Comparison of ENCODE assay signal across 23 mouse cellular contexts in the genomic region with DNA sequence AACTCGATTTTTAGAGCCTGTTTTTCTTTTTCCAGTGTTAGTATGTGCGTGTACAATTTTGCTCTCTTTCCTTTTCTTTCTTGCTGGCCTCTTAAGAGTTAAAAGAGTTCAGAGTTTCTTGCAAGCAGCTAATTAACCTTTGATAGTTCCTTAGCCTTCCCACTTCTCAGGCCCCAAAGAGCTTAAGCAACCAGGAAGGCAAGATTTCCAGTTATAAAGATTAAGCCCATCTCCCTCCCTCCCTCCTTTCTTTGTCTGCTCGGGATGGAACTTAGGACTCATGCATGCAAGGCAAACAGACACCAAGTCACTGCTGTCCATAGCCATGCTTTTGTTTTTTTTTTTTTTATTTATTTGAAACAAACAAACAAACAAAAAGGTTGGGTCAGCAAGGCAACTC.
"Had no signal": no experiment of that assay in that cellular context is flagged by ENCODE, and none has a peak within 500 bp of the region (broad histone marks: within the 10 kb centered on the region; RNA-seq: fewer than 3 reads in every experiment).

No protein-coding gene starts in this region.

- H3K4me1 ChIP-seq: hindbrain, embryonic 13.5 days; hindbrain, embryonic 15.5 days; limb, embryonic 15.5 days; liver, embryonic 12.5 days had no signal

- H3K36me3 ChIP-seq: heart, embryonic 15.5 days; limb, embryonic 13.5 days; limb, embryonic 15.5 days; liver, embryonic 12.5 days had no signal

- H3K9me3 ChIP-seq: heart, embryonic 13.5 days; heart, embryonic 15.5 days; hindbrain, embryonic 13.5 days; hindbrain, embryonic 15.5 days; limb, embryonic 13.5 days; limb, embryonic 15.5 days; liver, embryonic 12.5 days had no signal

- ATAC-seq: hindbrain, postnatal 0 days; liver, embryonic 12.5 days had no signal

- H3K4me3 ChIP-seq: gastrocnemius, adult 2 months; heart, adult 2 months; heart, embryonic 13.5 days; heart, embryonic 15.5 days; hindbrain, embryonic 13.5 days; hindbrain, embryonic 15.5 days; limb, embryonic 13.5 days; limb, embryonic 15.5 days; liver, embryonic 12.5 days had no signal

- H3K27me3 ChIP-seq: heart, embryonic 13.5 days; heart, embryonic 15.5 days; hindbrain, embryonic 13.5 days; hindbrain, embryonic 15.5 days; limb, embryonic 13.5 days; limb, embryonic 15.5 days; liver, embryonic 12.5 days had no signal

- H3K4me2 ChIP-seq: heart, embryonic 11.5 days; heart, embryonic 13.5 days; heart, embryonic 15.5 days; hindbrain, embryonic 13.5 days; hindbrain, embryonic 15.5 days; limb, embryonic 13.5 days; limb, embryonic 15.5 days; liver, embryonic 12.5 days had no signal

- DNase-seq: gastrocnemius, adult 2 months; gastrocnemius, postnatal 10 days; gastrocnemius, postnatal 36 days; heart, adult 2 months; heart, postnatal 14 days; heart, postnatal 36 days; kidney, adult 18-20 months; kidney, adult 8-10 months; kidney, postnatal 10 days; kidney, postnatal 25 days; layer of hippocampus, adult 9-11 months; layer of hippocampus, postnatal 36 days; left cerebral cortex, postnatal 4 days had no signal

- H3K27ac ChIP-seq: gastrocnemius, adult 2 months; heart, adult 2 months; heart, embryonic 13.5 days; heart, embryonic 15.5 days; hindbrain, embryonic 13.5 days; hindbrain, embryonic 15.5 days; hindbrain, postnatal 0 days; limb, embryonic 13.5 days; limb, embryonic 15.5 days; liver, embryonic 12.5 days; liver, embryonic 14.5 days had no signal

- H3K9ac ChIP-seq: heart, embryonic 13.5 days; heart, embryonic 15.5 days; hindbrain, embryonic 13.5 days; hindbrain, embryonic 15.5 days; limb, embryonic 13.5 days; limb, embryonic 15.5 days; liver, embryonic 12.5 days; liver, embryonic 14.5 days had no signal
